Mouse (Mus musculus) bone marrow, adult 2 months (tissue): ENCODE measurements around the gene Gpc5.

ENCODE experiments used
- CTCF ChIP-seq: fragments of 200-500 bp; IDR thresholded peaks from 2 replicates; pipeline ENCODE4 v1.5.1; 2011; ENCODE audit warnings: low read length, control low read depth; ENCODE audit not compliant: control insufficient read depth, insufficient read depth
- POLR2A ChIP-seq: fragments of 200-500 bp; IDR thresholded peaks from 2 replicates; pipeline ENCODE4 v1.6.1; 2011; ENCODE audit warnings: low read depth, mild to moderate bottlenecking, control low read depth, low read length, borderline replicate concordance; ENCODE audit not compliant: control insufficient read depth

DNA sequence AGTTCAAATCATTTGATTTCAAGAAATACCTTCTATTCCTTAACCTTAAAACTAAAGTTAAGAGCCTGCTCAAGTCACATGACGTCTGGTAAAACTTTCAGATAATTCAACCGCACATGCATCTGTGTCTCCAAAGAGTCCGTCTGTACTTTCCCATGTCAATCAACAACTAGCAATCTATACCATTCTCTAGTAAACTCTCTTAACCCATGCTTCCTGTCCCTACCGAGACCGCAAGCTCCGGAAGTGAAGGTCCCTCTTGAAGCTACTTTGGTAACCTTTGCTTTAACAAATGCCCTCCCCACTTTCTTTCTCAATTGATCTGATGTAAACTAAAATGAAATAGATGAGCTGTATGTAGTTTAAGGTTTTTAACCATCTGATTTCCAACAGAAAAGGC, 1118.3 kb downstream of the Gpc5 start:
- TF ChIP-seq CTCF (no peak), POLR2A (no peak)
